Mouse (Mus musculus) CH12.LX (cell line): Measurements from ENCODE around the gene Lin7b. TPM values are rescaled to one million over a fixed set of nuclear protein-coding genes. Genes with fewer than 3 reads are reported as not detected.
A peak's percentile ranks its signal among the peaks of the same experiment; 100 is the strongest.

Source experiments
- DNase-seq: peaks from one replicate; pipeline ENCODE4 v3.0.0-alpha.2; 2013; ENCODE audit errors: extremely low read depth
- H3K27ac ChIP-seq: 2 replicates; pipeline ENCODE4 v1.5.1; 2012; ENCODE audit warnings: low read depth, mild to moderate bottlenecking, control low read depth, moderate library complexity; ENCODE audit not compliant: insufficient read depth
- H3K27me3 ChIP-seq: replicated peaks from 2 replicates; pipeline ENCODE3; 2012; ENCODE audit warnings: inconsistent platforms
- H3K36me3 ChIP-seq, 2 experiments: replicated peaks in 1 of 2; 2 replicates each; pipeline versions ENCODE3 to v1.6.1; 2012; ENCODE audit warnings: inconsistent platforms in 1 of 2, low read length in 1 of 2, mild to moderate bottlenecking in 1 of 2, mixed read lengths in 1 of 2, moderate library complexity in 1 of 2; ENCODE audit not compliant: control insufficient read depth in 1 of 2, insufficient read depth in 1 of 2
- H3K4me1 ChIP-seq, 2 experiments: 2 replicates each; pipeline ENCODE4 v1.6.1; 2012; ENCODE audit warnings: inconsistent platforms in 1 of 2, moderate library complexity in 1 of 2; ENCODE audit not compliant: insufficient read depth in 2 of 2, control insufficient read depth in 1 of 2
- H3K4me2 ChIP-seq: 2 replicates; pipeline ENCODE4 v1.6.1; 2012; ENCODE audit warnings: low read depth, mild to moderate bottlenecking, control low read depth; ENCODE audit not compliant: poor library complexity, insufficient read depth, severe bottlenecking
- H3K4me3 ChIP-seq, 3 experiments: fragments of 150-350 bp in 1 of 3; sonication (generic) in 1 of 3; replicated peaks in 1 of 3; 2 replicates each; pipeline versions ENCODE3 to v1.5.1; 2011 to 2012; ENCODE audit warnings: low read depth in 2 of 3, low read length in 2 of 3, mild to moderate bottlenecking in 2 of 3, moderate library complexity in 2 of 3, control low read depth in 1 of 3, improper control_type of control experiment in 1 of 3, inconsistent platforms in 1 of 3, mixed read lengths in 1 of 3; ENCODE audit not compliant: poor library complexity in 1 of 3
- H3K79me2 ChIP-seq: replicated peaks from 2 replicates; pipeline ENCODE4 v1.6.1; 2012; ENCODE audit warnings: mild to moderate bottlenecking, moderate library complexity; ENCODE audit not compliant: control insufficient read depth, poor library complexity, insufficient read depth, severe bottlenecking; ENCODE audit errors: extremely low read depth
- H3K9ac ChIP-seq: 2 replicates; pipeline ENCODE4 v1.6.1; 2012; ENCODE audit warnings: low read depth, mild to moderate bottlenecking, control low read depth, moderate library complexity; ENCODE audit not compliant: insufficient read depth
- H3K9me3 ChIP-seq: replicated peaks from 2 replicates; pipeline ENCODE3; 2012; ENCODE audit warnings: low read length, inconsistent platforms, mixed read lengths
- CHD1 ChIP-seq: IDR thresholded peaks from 2 replicates; pipeline ENCODE4 v1.6.1; 2012; ENCODE audit warnings: low read depth, low read length, improper control_type of control experiment, inconsistent platforms
- CTCF ChIP-seq, 2 experiments: IDR thresholded peaks in 1 of 2; conservative IDR thresholded peaks in 1 of 2; 2 replicates each; pipeline ENCODE4 v1.5.1; 2011 to 2012; ENCODE audit warnings: low read depth in 2 of 2, low read length in 2 of 2, improper control_type of control experiment in 1 of 2, inconsistent platforms in 1 of 2, mild to moderate bottlenecking in 1 of 2, moderate library complexity in 1 of 2
- E2F4 ChIP-seq: IDR thresholded peaks from 2 replicates; pipeline ENCODE4 v1.6.1; 2011; ENCODE audit warnings: low read depth, low read length, improper control_type of control experiment; ENCODE audit not compliant: insufficient replicate concordance
- ELF1 ChIP-seq: IDR thresholded peaks from 2 replicates; pipeline ENCODE4 v1.6.1; 2014; ENCODE audit warnings: low read depth, mild to moderate bottlenecking, inconsistent platforms, low read length, improper control_type of control experiment
- EP300 ChIP-seq: IDR thresholded peaks from 2 replicates; pipeline ENCODE4 v1.6.1; 2011; ENCODE audit warnings: low read length, improper control_type of control experiment
- ETS1 ChIP-seq: conservative IDR thresholded peaks from 2 replicates; pipeline ENCODE4 v1.6.1; 2012; ENCODE audit warnings: low read depth, mild to moderate bottlenecking, inconsistent platforms, low read length, improper control_type of control experiment, moderate library complexity
- GABPA ChIP-seq: IDR thresholded peaks from 2 replicates; pipeline ENCODE4 v1.6.1; 2012; ENCODE audit warnings: low read depth, low read length, improper control_type of control experiment, inconsistent platforms; ENCODE audit not compliant: insufficient replicate concordance
- HCFC1 ChIP-seq: IDR thresholded peaks from 2 replicates; pipeline ENCODE4 v1.6.1; 2012; ENCODE audit warnings: low read depth, mild to moderate bottlenecking, inconsistent platforms, low read length, improper control_type of control experiment
- IRF4 ChIP-seq: IDR thresholded peaks from 2 replicates; pipeline ENCODE4 v1.6.1; 2014; ENCODE audit warnings: low read depth, mild to moderate bottlenecking, inconsistent platforms, low read length, improper control_type of control experiment
- JUN ChIP-seq: IDR thresholded peaks from 2 replicates; pipeline ENCODE4 v1.6.1; 2011; ENCODE audit warnings: low read depth, mild to moderate bottlenecking, low read length, improper control_type of control experiment, moderate library complexity; ENCODE audit not compliant: insufficient read depth
- KAT2A ChIP-seq: IDR thresholded peaks from 2 replicates; pipeline ENCODE4 v1.6.1; 2012; ENCODE audit warnings: low read length, improper control_type of control experiment, inconsistent platforms; ENCODE audit not compliant: insufficient replicate concordance
- MAFK ChIP-seq: IDR thresholded peaks from 2 replicates; pipeline ENCODE4 v1.6.1; 2011; ENCODE audit warnings: low read length, improper control_type of control experiment; ENCODE audit not compliant: insufficient replicate concordance
- MAX ChIP-seq: IDR thresholded peaks from 2 replicates; pipeline ENCODE4 v1.6.1; 2011; ENCODE audit warnings: low read length, improper control_type of control experiment
- MAZ ChIP-seq: IDR thresholded peaks from 2 replicates; pipeline ENCODE4 v1.6.1; 2012; ENCODE audit warnings: low read depth, mild to moderate bottlenecking, inconsistent platforms, low read length, improper control_type of control experiment, moderate library complexity
- MEF2A ChIP-seq: IDR thresholded peaks from 2 replicates; pipeline ENCODE4 v1.6.1; 2014; ENCODE audit warnings: low read depth, mild to moderate bottlenecking, inconsistent platforms, low read length, improper control_type of control experiment, borderline replicate concordance
- MXI1 ChIP-seq: IDR thresholded peaks from 2 replicates; pipeline ENCODE4 v1.6.1; 2011; ENCODE audit warnings: mild to moderate bottlenecking, low read depth, low read length, improper control_type of control experiment
- MYC ChIP-seq: IDR thresholded peaks from 2 replicates; pipeline ENCODE4 v1.6.1; 2011; ENCODE audit warnings: low read depth, mild to moderate bottlenecking, improper control_type of control experiment, low read length
- NELFE ChIP-seq: IDR thresholded peaks from 2 replicates; pipeline ENCODE4 v1.6.1; 2011; ENCODE audit warnings: low read depth, low read length, improper control_type of control experiment
- NRF1 ChIP-seq: IDR thresholded peaks from 2 replicates; pipeline ENCODE4 v1.6.1; 2014; ENCODE audit warnings: low read depth, mild to moderate bottlenecking, inconsistent platforms, low read length, improper control_type of control experiment, moderate library complexity
- PAX5 ChIP-seq: IDR thresholded peaks from 2 replicates; pipeline ENCODE4 v1.6.1; 2012; ENCODE audit warnings: low read length, inconsistent platforms, mixed read lengths
- POLR2A ChIP-seq: IDR thresholded peaks from 2 replicates; pipeline ENCODE4 v1.6.1; 2011; ENCODE audit warnings: low read depth, mild to moderate bottlenecking, improper control_type of control experiment, low read length
- POLR2AphosphoS2 ChIP-seq: IDR thresholded peaks from 2 replicates; pipeline ENCODE4 v1.6.1; 2011; ENCODE audit warnings: low read depth, low read length, improper control_type of control experiment
- RAD21 ChIP-seq: IDR thresholded peaks from 2 replicates; pipeline ENCODE4 v1.6.1; 2011; ENCODE audit warnings: low read depth, mild to moderate bottlenecking, low read length, improper control_type of control experiment, moderate library complexity
- RCOR1 ChIP-seq: conservative IDR thresholded peaks from 2 replicates; pipeline ENCODE4 v1.6.1; 2012; ENCODE audit warnings: low read depth, mild to moderate bottlenecking, inconsistent platforms, low read length, improper control_type of control experiment
- SIN3A ChIP-seq: IDR thresholded peaks from 2 replicates; pipeline ENCODE4 v1.6.1; 2012; ENCODE audit warnings: low read length, improper control_type of control experiment, inconsistent platforms
- SMC3 ChIP-seq: IDR thresholded peaks from 2 replicates; pipeline ENCODE4 v1.6.1; 2011; ENCODE audit warnings: low read depth, low read length, improper control_type of control experiment
- TBP ChIP-seq: conservative IDR thresholded peaks from 2 replicates; pipeline ENCODE4 v1.6.1; 2011; ENCODE audit warnings: low read depth, low read length, improper control_type of control experiment
- UBTF ChIP-seq: IDR thresholded peaks from 2 replicates; pipeline ENCODE4 v1.6.1; 2012; ENCODE audit warnings: low read depth, mild to moderate bottlenecking, inconsistent platforms, low read length, improper control_type of control experiment, moderate library complexity
- USF1 ChIP-seq: IDR thresholded peaks from 2 replicates; pipeline ENCODE4 v1.6.1; 2014; ENCODE audit warnings: low read depth, mild to moderate bottlenecking, inconsistent platforms, low read length, improper control_type of control experiment
- USF2 ChIP-seq: conservative IDR thresholded peaks from 2 replicates; pipeline ENCODE4 v1.6.1; 2011; ENCODE audit warnings: low read depth, low read length, improper control_type of control experiment
- ZC3H11A ChIP-seq: IDR thresholded peaks from 2 replicates; pipeline ENCODE4 v1.6.1; 2012; ENCODE audit warnings: low read depth, mild to moderate bottlenecking, inconsistent platforms, low read length, improper control_type of control experiment
- ZMIZ1 ChIP-seq: IDR thresholded peaks from 2 replicates; pipeline ENCODE4 v1.6.1; 2012; ENCODE audit warnings: low read depth, mild to moderate bottlenecking, inconsistent platforms, low read length, improper control_type of control experiment
- ZNF384 ChIP-seq: IDR thresholded peaks from 2 replicates; pipeline ENCODE4 v1.6.1; 2012; ENCODE audit warnings: low read depth, low read length, improper control_type of control experiment, inconsistent platforms
- dilution Hi-C: fragments of 300-500 bp; cut with MboI; formaldehyde crosslinking; loops from 2 replicates; pipeline ENCODE4 v1.14.3; 2020; ENCODE audit warnings: low sequenced_read_pairs; ENCODE audit not compliant: extremely low pct_unique_long_range_greater_than_20kb, extremely low pct_ligation_motif_present
- in situ Hi-C: fragments of 300-500 bp; cut with MboI; formaldehyde crosslinking; loops from 3 replicates; pipeline ENCODE4 v1.14.3; 2019; ENCODE audit warnings: low sequenced_read_pairs, low pct_ligation_motif_present, low pct_unique_long_range_greater_than_20kb, mixed read lengths
- polyA plus RNA-seq: library from polyadenylated mRNA; unstranded; fragments of >175 nt; gene quantifications from 2 replicates; pipeline ENCODE4 v1.2.1, GENCODE M21; 2012; ENCODE audit warnings: low read depth; ENCODE audit not compliant: insufficient read length
- total RNA-seq, 2 experiments: library from RNA; depleted of rRNA; stranded (reverse); fragments of 300-350 nt in 1 of 2; fragments of >200 nt in 1 of 2; gene quantifications; 2 replicates each; pipeline ENCODE4 v1.2.3; 2012 to 2014

Gene Lin7b
- total and polyA plus RNA-seq, 3 experiments, result 3.8 to 10.4 (median 4.4) TPM

DNA sequence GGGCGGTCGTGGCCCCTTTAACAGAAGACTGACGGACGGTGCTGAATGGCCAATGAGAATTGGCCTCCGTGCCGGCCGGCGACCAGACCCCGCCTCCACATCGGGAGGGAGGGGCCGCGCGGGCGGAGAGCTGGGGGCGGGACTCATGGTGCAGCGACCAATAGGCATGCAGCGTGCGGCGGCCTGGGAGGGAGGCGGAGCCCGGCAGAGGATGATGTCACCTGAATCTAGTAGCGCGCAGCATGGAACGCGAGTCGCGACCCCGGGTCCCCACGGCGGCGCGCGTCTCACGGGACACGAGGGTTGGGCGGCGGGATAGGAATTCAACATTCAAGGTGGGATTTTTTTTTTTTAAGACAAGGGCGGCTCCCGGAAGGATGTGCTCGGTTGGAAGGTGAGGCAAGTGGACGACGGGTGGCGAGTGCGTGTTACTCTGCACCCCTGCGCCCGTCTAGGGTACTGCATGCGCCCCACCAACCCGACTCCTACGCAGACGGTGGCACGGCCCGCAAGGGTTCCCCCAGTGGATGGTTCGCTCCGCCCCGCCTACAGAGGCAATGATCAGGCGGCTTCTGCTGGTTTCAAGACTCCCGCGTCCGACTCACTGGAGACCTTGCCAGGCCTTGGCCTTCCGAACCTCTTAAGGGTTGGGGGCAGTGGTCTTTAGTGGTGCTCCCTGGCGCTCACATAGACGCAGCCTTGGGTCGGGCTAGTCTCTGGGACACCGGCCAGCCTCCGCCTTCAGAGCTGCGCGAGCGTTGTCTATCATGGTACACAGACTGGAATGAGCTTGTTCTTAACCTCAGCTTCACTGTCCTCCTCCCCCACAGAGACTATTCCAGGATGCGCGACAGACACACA is 3.1 kb downstream of the Lin7b start:
- H3K36me3 ChIP-seq, result peaks cover 14 to 38% of the 10 kb centered on the region in 2 experiments
- peak overlapping the region; percentile 56 for H3K27ac ChIP-seq
- peak; percentile 96 for DNase-seq
- peaks cover 6 to 25% of the 10 kb centered on the region in 2 experiments for H3K4me1 ChIP-seq
- peak overlapping the region; percentile 48 to 56 (median 50) for H3K4me3 ChIP-seq
- H3K27me3 ChIP-seq, result peaks cover 40% of the 10 kb centered on the region
- H3K79me2 ChIP-seq, result no peaks in the 10 kb centered on the region
- H3K9ac ChIP-seq, result peak overlapping the region; percentile 64
- in situ Hi-C loops, result no loop called here
- H3K9me3 ChIP-seq, result no peaks in the 10 kb centered on the region
- dilution Hi-C loops, result no loop called here
- no peak for TF ChIP-seq USF2
- no peak; the same call in 1 of the 2 replicates for TF ChIP-seq POLR2AphosphoS2
- TF ChIP-seq ETS1, result 0 out of 2 replicates have a peak, but pooled peaks have one; percentile 22
- no peak for TF ChIP-seq USF1
- TF ChIP-seq HCFC1, result no peak
- TF ChIP-seq CHD1, result peak; percentile 79; the same call in 1 of the 2 replicates
- TF ChIP-seq PAX5, result no peak
- peak; percentile 73 for TF ChIP-seq MAX
- TF ChIP-seq ZMIZ1, result no peak
- no peak for TF ChIP-seq EP300
- TF ChIP-seq ZNF384, result peak; percentile 92
- no peak for TF ChIP-seq UBTF
- no peak for TF ChIP-seq MAFK
- peak; percentile 12 to 64; a peak in 2 of 4 replicates for TF ChIP-seq CTCF (conservative IDR thresholded peaks at IDR 0.05 in 1 of 2, IDR thresholded peaks at IDR 0.05 in 1 of 2; ENCODE audit: low read depth in 2 of 2, low read length in 2 of 2)
- TF ChIP-seq MXI1, result peak; percentile 71
- TF ChIP-seq NELFE, result peak; percentile 46
- TF ChIP-seq JUN, result peak; percentile 54; the same call in 1 of the 2 replicates
- TF ChIP-seq TBP, result no peak
- TF ChIP-seq NRF1, result peak; percentile 36
- peak; percentile 68 for TF ChIP-seq ELF1
- peak; percentile 21; the same call in 1 of the 2 replicates for TF ChIP-seq MEF2A
- peak; percentile 34 for TF ChIP-seq SMC3
- TF ChIP-seq MAZ, result peak; percentile 82; the same call in 1 of the 2 replicates
- TF ChIP-seq SIN3A, result peak; percentile 17; the same call in 1 of the 2 replicates
- TF ChIP-seq MYC, result 0 out of 2 replicates have a peak, but pooled peaks have one; percentile 42
- TF ChIP-seq IRF4, result peak; percentile 57
- 0 out of 2 replicates have a peak, but pooled peaks have one; percentile 18 for TF ChIP-seq KAT2A
- TF ChIP-seq POLR2A, result peak; percentile 53
- TF ChIP-seq RCOR1, result no peak
- no peak for TF ChIP-seq E2F4
- no peak; the same call in 1 of the 2 replicates for TF ChIP-seq RAD21
- no peak for TF ChIP-seq GABPA
- TF ChIP-seq ZC3H11A, result no peak
- H3K4me2 ChIP-seq, result peak overlapping the region; percentile 76
